Mouse (Mus musculus): ENCODE results near the gene Kmt2b.

- no peak for TF ChIP-seq POLR2AphosphoS2 (IDR thresholded peaks at IDR 0.05; ENCODE audit: low read length)
- TF ChIP-seq MYC (IDR thresholded peaks at IDR 0.05; ENCODE audit: low read depth, low read length), result no peak
- TF ChIP-seq TCF12 (IDR thresholded peaks at IDR 0.05; ENCODE audit: low read depth, low read length), result no peak
- no peak for TF ChIP-seq GABPA (IDR thresholded peaks at IDR 0.05; ENCODE audit: low read depth, low read length)
- no peak; a peak in 1 of 4 replicates for TF ChIP-seq POLR2A (IDR thresholded peaks at IDR 0.05; ENCODE audit: control insufficient read depth in 1 of 2, insufficient read depth in 1 of 2, low read depth in 1 of 2, low read length in 2 of 2, poor library complexity in 1 of 2)
- TF ChIP-seq CTCF (IDR thresholded peaks at IDR 0.05 in 2 of 3, conservative IDR thresholded peaks at IDR 0.05 in 1 of 3; ENCODE audit: control insufficient read depth in 1 of 3, insufficient read depth in 1 of 3, low read depth in 2 of 3, low read length in 3 of 3, poor library complexity in 1 of 3, severe bottlenecking in 1 of 3), result no peak
- no peak for TF ChIP-seq JUND (IDR thresholded peaks at IDR 0.05; ENCODE audit: low read depth, low read length)
- no peak for TF ChIP-seq ZNF384 (IDR thresholded peaks at IDR 0.05; ENCODE audit: low read depth, low read length)
- TF ChIP-seq GATA1 (IDR thresholded peaks at IDR 0.05; ENCODE audit: low read depth, low read length), result no peak
Measured at GRCm38 (mm10) chr7:30585170-30585569, 3.4 kb downstream of the Kmt2b start.
